Mouse (Mus musculus) ZHBTc4 (cell line): Measurements from ENCODE around the gene Map6.
A peak's percentile ranks its signal among the peaks of the same experiment; 100 is the strongest.

Experiments used
- DNase-seq: peaks from one replicate; pipeline ENCODE4 v3.0.0-alpha.2; 2011; ENCODE audit warnings: low read depth, low spot score

Map6 gene

GRCm38 (mm10) chr7:99263509-99263908 lies 3.7 kb upstream of the Map6 start:
- peak; percentile 46 for DNase-seq

GRCm38 (mm10) chr7:99264597-99264996 lies 2.6 kb upstream of the Map6 start:
- DNase-seq = peak; percentile 56

GRCm38 (mm10) chr7:99267897-99268505 lies 754 bp downstream of the Map6 start:
- peak; percentile 76 for DNase-seq

- no peak for DNase-seq
Measured at GRCm38 (mm10) chr7:99268506-99268900, 1.3 kb downstream of the Map6 start.

- DNase-seq = peak; percentile 82
Measured at GRCm38 (mm10) chr7:99268951-99269945, 2.0 kb downstream of the Map6 start.

- DNase-seq = no peak
Measured at GRCm38 (mm10) chr7:99271630-99272029, 4.4 kb downstream of the Map6 start.

- DNase-seq = no peak
Measured at GRCm38 (mm10) chr7:99275131-99275530, 7.9 kb downstream of the Map6 start.

- no peak for DNase-seq
Measured at GRCm38 (mm10) chr7:99276679-99277078, 9.4 kb downstream of the Map6 start.

- DNase-seq = no peak
Measured at GRCm38 (mm10) chr7:99278309-99278708, 11.1 kb downstream of the Map6 start.

- DNase-seq = no peak
Measured at GRCm38 (mm10) chr7:99279586-99279985, 12.3 kb downstream of the Map6 start.

GRCm38 (mm10) chr7:99287287-99287686 lies 20.0 kb downstream of the Map6 start:
- no peak for DNase-seq

GRCm38 (mm10) chr7:99290008-99290407 lies 22.8 kb downstream of the Map6 start:
- no peak for DNase-seq

- DNase-seq = no peak
Measured at GRCm38 (mm10) chr7:99290925-99291324, 23.7 kb downstream of the Map6 start.

GRCm38 (mm10) chr7:99294198-99294780 lies 27.0 kb downstream of the Map6 start:
- peak; percentile 73 for DNase-seq

- no peak for DNase-seq
Measured at GRCm38 (mm10) chr7:99295104-99295503, 27.9 kb downstream of the Map6 start.

- DNase-seq = no peak
Measured at GRCm38 (mm10) chr7:99300650-99301175, 33.5 kb downstream of the Map6 start.

GRCm38 (mm10) chr7:99304029-99304428 lies 36.8 kb downstream of the Map6 start:
- peak; percentile 56 for DNase-seq

GRCm38 (mm10) chr7:99304949-99305372 lies 37.7 kb downstream of the Map6 start:
- peak; percentile 54 for DNase-seq

- DNase-seq = no peak
Measured at GRCm38 (mm10) chr7:99305688-99306087, 38.4 kb downstream of the Map6 start.

GRCm38 (mm10) chr7:99306640-99307039 lies 39.4 kb downstream of the Map6 start:
- DNase-seq = no peak

- DNase-seq = no peak
Measured at GRCm38 (mm10) chr7:99311433-99311832, 44.2 kb downstream of the Map6 start.

- DNase-seq = no peak
Measured at GRCm38 (mm10) chr7:99312058-99312457, 44.8 kb downstream of the Map6 start.
